Mouse (Mus musculus) hematopoietic stem cell, adult 5-6 weeks (primary cell): Measurements from ENCODE around the gene Fibcd1. TPM values are rescaled to one million over a fixed set of nuclear protein-coding genes. Genes with fewer than 3 reads are reported as not detected.
A peak's percentile ranks its signal among the peaks of the same experiment; 100 is the strongest.

Source experiments
- ATAC-seq, 2 experiments: fragments of 125-278 bp in 1 of 2; replicated peaks in 1 of 2; 2 replicates each; pipeline ENCODE4 v1.8.0; 2016 to 2017; ENCODE audit warnings: inconsistent platforms in 2 of 2, mild to moderate bottlenecking in 2 of 2, moderate number of reproducible peaks in 2 of 2, low read depth in 1 of 2, moderate TSS enrichment in 1 of 2; ENCODE audit not compliant: low FRiP score in 2 of 2, poor library complexity in 2 of 2, severe bottlenecking in 2 of 2, insufficient read depth in 1 of 2, low TSS enrichment in 1 of 2
- total RNA-seq: library from RNA; stranded (forward); fragments of 172-1452, 232-1000 nt; gene quantifications from 2 replicates; pipeline ENCODE4 v1.2.3, GENCODE M21; 2017

Gene Fibcd1
- total RNA-seq, 1 experiment from 2014 or later: not detected

DNA sequence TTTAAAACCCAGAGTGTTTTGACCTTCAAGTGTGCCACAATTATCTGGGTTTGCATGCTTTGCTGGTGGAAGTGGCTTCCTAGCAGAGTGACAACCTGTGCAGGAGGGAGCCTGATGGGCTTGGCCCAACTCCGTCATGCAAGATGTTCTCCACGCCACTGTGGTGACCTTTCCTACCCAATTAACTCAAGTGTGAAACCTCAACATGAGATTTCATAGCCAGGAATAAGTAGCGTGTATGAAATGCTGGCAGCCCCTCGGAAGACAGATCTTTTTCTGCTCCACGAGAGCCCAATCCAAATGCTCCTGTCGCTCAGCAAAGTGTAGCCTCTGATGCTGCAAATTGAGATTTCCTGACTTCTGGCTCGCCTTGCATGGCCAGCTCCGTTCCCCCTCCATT is 54.5 kb downstream of the Fibcd1 start:
- ATAC-seq: no peak

GRCm38 (mm10) chr2:31790728-31791251 is 55.0 kb downstream of the Fibcd1 start:
- no peak for ATAC-seq

DNA sequence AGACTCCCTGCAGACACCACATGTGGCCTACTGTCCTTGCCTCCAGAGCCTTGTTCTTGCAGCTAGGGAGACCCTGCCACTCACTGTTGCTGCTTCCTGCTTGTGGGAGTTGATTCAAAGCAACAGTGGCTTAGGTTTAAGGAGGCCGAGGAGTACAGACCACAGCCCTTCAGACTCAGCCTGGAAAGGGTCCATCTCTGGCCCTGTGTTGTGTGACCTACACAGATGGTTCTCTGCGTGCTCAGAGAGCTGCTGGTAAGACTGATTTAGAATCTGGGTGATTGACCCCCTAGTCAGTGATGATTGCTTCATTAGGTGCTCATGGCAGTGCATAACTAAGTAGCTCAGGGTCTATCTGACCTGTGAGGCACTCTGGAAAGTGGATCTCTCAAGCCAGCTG is 56.6 kb downstream of the Fibcd1 start:
- ATAC-seq: no peak

- ATAC-seq: no peak
Observed at GRCm38 (mm10) chr2:31788227-31788626, 57.6 kb downstream of the Fibcd1 start.

DNA sequence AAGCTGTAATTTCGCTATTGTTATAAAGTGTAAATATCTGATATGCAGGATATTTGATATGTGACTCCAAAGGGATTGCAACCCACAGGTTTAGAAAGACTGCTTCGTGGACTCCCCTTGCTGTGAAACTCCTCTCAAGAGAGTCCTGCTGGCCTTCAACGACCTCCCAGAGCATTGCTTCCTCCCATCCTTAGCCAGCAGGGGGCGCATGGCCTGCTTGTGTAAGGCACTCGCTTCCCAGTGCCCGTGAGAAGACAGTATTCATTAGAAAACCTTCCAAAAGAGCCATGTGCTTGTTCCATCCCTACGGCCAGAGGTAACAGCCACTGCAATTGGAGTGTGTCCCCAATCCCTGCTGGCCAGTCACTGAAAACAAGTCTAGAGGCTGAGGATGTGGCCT is 58.8 kb downstream of the Fibcd1 start:
- ATAC-seq: peak in 1 of 2 experiments; percentile 59; a peak in 2 of 4 replicates

DNA sequence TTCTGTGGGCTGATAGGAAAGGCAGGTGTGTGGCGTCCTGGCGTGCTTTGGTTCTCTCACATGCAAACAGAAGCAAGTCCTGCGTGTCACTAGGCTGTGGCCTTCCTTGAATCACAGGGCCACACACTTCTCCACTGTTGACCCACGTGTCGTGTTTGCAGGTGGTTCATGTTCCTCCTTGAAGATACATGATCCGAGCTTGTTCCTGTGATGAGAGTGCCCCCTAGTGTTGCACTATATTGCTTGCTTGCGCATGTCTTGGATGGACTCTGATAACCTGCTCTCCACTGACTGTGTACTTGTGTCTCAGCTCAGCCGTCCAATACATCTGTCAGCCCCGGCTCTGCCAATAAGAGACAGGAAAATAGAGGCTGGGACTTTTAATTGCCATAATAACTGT is 60.7 kb downstream of the Fibcd1 start:
- peak; percentile 71 to 77; a peak in 3 of 4 replicates for ATAC-seq

GRCm38 (mm10) chr2:31782958-31783602 is 62.7 kb downstream of the Fibcd1 start:
- no peak for ATAC-seq

DNA sequence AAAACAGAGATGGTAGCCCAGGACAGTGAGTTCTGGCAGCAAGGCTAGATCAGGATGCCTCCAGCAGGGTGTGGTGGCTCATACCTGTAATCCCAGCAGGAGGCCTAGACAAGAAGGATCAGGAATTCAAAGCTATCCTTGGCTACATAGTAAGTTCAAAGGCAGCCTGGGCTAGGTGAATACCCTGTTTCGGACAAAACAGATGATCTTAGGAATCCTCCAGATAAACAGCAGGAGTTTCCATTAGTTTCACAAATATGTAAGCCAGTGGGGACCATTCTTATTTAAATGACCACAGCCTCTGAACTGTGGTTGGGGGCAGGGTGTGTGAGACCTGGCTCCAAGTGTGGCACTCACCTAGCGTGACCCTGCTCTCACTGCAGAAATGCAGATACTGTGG is 66.5 kb downstream of the Fibcd1 start:
- ATAC-seq: no peak

- ATAC-seq: no peak
Observed at GRCm38 (mm10) chr2:31776479-31776878, 69.3 kb downstream of the Fibcd1 start.

DNA sequence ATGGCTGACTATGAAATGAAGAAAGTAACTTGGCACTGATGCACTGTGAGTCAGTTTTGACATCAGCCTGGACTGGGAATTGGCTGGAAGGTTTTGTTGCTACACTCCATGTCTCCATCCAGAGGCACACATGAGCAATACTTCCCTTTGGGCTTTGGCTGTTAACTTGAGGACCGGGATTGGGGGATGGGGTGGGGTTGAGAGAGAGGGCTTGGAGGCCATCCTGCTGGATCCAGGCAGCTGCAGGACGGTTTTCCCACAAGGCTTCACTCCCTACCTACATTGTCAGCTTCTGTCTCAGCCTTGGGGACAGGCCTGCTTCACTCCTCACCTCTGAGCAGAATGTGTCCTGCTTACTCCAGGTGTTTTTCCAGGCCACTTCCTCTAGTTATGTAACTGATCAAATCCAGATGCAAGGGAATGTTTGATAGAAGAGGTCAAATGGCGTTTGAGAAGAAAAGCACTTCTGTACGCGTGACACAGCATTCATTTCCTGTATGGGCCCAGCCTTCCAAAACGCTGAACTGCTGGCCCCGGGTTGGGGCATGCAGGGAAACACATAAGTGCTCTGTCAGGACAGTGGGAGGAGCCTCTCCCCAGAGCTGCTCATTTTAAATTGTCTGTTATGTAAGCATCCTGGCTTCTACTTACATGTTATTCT is 74.9 kb downstream of the Fibcd1 start:
- ATAC-seq: peak; percentile 75 to 94

DNA sequence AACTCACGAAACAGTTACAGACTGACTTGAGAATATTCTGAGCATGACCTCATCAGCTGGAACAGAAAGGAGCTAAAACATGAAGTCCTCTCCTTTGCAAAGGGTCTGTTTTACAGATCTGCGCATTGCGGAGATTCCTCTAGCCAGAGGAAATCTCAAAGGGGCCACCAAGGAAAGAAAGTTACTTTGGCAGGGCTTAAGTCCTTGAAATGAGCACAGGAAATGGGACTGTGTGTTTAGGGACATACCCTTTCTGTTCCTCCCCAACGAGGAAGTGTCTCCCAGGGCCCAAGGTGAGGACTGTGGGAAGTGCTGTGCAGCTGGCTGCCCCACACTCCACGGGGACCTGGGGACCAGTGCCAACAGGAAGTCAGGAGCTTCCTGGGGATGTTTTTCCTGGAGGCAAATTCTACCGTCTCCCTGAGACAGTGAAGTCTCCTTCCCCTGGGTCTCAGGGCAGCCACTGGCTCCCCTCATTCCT is 76.1 kb downstream of the Fibcd1 start:
- ATAC-seq: peak in 1 of 2 experiments; percentile 46; a peak in 3 of 4 replicates

GRCm38 (mm10) chr2:31769115-31769514 is 76.7 kb downstream of the Fibcd1 start:
- ATAC-seq: peak; percentile 18 to 23; a peak in 1 of 4 replicates

DNA sequence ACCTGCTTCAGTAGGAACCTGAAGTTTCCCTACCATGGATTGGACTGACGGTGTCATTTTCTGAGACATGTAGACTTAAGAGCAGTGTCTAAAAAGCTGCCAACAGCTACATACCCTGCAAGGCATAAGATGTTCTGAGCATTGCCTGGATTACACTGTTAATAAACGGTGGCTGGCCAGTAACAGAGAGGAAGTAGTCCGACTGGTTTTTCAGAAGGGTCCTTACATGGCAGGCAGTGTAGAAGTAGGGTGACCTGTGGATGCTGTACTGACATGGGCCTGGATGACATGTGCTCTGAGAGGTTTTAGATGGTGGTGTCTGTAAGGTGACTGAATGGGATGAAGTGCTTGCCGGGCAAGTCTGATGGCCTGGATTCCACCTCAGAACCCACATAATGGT is 78.0 kb downstream of the Fibcd1 start:
- ATAC-seq: no peak

GRCm38 (mm10) chr2:31767104-31767503 is 78.7 kb downstream of the Fibcd1 start:
- no peak for ATAC-seq

Other genes starting within 250 kb of the Fibcd1 start
- gene Prdm12, start 206.0 kb downstream of the Fibcd1 start, total RNA-seq: not detected in 2 replicates
- gene Exosc2, start 175.3 kb downstream of the Fibcd1 start, total RNA-seq: 77.7 and 85.4 TPM in 2 replicates
- 35.4 and 41.1 TPM in 2 replicates for gene Abl1, start 157.6 kb downstream of the Fibcd1 start, total RNA-seq
- gene Qrfp, start 35.4 kb downstream of the Fibcd1 start, total RNA-seq: not detected in 2 replicates
- not detected in 2 replicates for gene Lamc3, start 41.3 kb upstream of the Fibcd1 start, total RNA-seq
- 1.0 and 1.1 TPM in 2 replicates for gene Aif1l, start 104.1 kb upstream of the Fibcd1 start, total RNA-seq
- gene Nup214, start 128.4 kb upstream of the Fibcd1 start, total RNA-seq: 35.2 and 76.3 TPM in 2 replicates
- 12.3 and 12.9 TPM in 2 replicates for gene Fam78a, start 238.9 kb upstream of the Fibcd1 start, total RNA-seq
- gene Plpp7, start 249.5 kb upstream of the Fibcd1 start, total RNA-seq: 1.1 and 2.2 TPM in 2 replicates